Mouse (Mus musculus) testis, postnatal 14 days (tissue): ENCODE results near the gene Rp2.
A peak's percentile ranks its signal among the peaks of the same experiment; 100 is the strongest.

Source experiments
- DNase-seq: peaks from one replicate; pipeline ENCODE4 v3.0.0; 2021; ENCODE audit warnings: low spot score

Gene Rp2

GRCm38 (mm10) chrX:20425140-20425838 lies 61.0 kb downstream of the Rp2 start, which contains the start of gene Jade3:
Gene Jade3, plus strand, starts transcription at chrX:20425688.
- peak; percentile 89 for DNase-seq

- DNase-seq = peak; percentile 52
Measured at GRCm38 (mm10) chrX:20425839-20426449, 61.7 kb downstream of the Rp2 start.
